Comparison of ENCODE assay signal across 8 mouse cellular contexts in the genomic region with DNA sequence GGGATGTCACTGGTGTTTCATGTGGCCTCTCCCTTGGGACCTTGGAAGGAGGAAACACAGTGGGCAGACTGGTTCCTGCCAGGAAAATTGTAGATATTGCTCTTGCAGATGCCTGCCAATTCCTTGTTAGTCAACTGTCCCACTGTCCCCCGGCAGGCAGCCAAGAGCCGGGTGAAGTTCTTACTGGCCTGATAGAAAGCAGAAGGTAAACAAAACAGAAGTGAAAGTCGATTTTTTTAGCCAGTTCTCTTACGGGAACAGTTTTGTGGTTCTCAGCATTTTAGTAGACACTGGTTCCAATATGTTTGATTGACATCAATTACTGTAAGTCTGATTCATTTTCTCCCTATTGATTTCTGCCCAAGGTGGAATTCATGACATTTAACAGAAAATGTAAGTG. TPM values are rescaled to one million over a fixed set of nuclear protein-coding genes. Genes with fewer than 3 reads are reported as not detected.
DNase-seq lines count a peak whose midpoint lies in the region; ATAC-seq lines count a peak whose summit lies in the region.

No protein-coding gene starts in this region.

- no peaks in the 10 kb centered on the region for H3K36me3 ChIP-seq in heart, embryonic 15.5 days
- H3K36me3 ChIP-seq in macrophage (ENCODE audit: inconsistent target), result peaks cover 20% of the 10 kb centered on the region

- peak overlapping the region; percentile 5; the same call in 1 of the 2 replicates for H3K9ac ChIP-seq in heart, embryonic 15.5 days

- peak overlapping the region; percentile 77 for H3K27ac ChIP-seq in heart, embryonic 15.5 days
- H3K27ac ChIP-seq in macrophage, result peak overlapping the region; percentile 94

- H3K27me3 ChIP-seq in heart, embryonic 15.5 days, result no peaks in the 10 kb centered on the region

- no peaks in the 10 kb centered on the region for H3K9me3 ChIP-seq in heart, embryonic 15.5 days (replicated peaks)

- no peak overlapping the region for H3K4me3 ChIP-seq in heart, embryonic 15.5 days
- no peak overlapping the region for H3K4me3 ChIP-seq in macrophage (ENCODE audit: inconsistent target)

- peak; percentile 88 for DNase-seq in urinary bladder, postnatal 14 days (ENCODE audit: low spot score)
- no peak for DNase-seq in urinary bladder, adult 2 months (ENCODE audit: low spot score)
- DNase-seq in cerebellum, postnatal 10 days, result peak; percentile 72 to 87
- DNase-seq in layer of hippocampus, adult 11-12 months (ENCODE audit: low spot score), result peak; percentile 79
- DNase-seq in urinary bladder, postnatal 25 days (ENCODE audit: low spot score), result peak; percentile 66
- no peak for DNase-seq in thymus, postnatal 4 days

- peaks cover 92% of the 10 kb centered on the region for H3K79me2 ChIP-seq in macrophage (ENCODE audit: inconsistent target)

- ATAC-seq in heart, embryonic 15.5 days (replicated peaks; ENCODE audit: insufficient number of reproducible peaks, insufficient read depth, low FRiP score, low read depth), result no peak; the same call in 1 of the 2 replicates

- H3K4me2 ChIP-seq in heart, embryonic 15.5 days, result peak overlapping the region; percentile 28

- 11% methylated on average over 4 of the region's 4 CpGs for WGBS in heart, embryonic 15.5 days
- WGBS in macrophage (ENCODE audit: missing documents), result 0% methylated on average over 4 of the region's 4 CpGs

- H3K4me1 ChIP-seq in heart, embryonic 15.5 days (replicated peaks), result peaks cover 62% of the 10 kb centered on the region

RNA-seq across cellular contexts. Expression of a gene that starts 27.0 kb away (rescaled TPM):
- 34.5 and 35.1 TPM in 2 replicates for polyA plus RNA-seq in urinary bladder, adult 2 months (2012; rRNA removed)
- 44.8 and 45.1 TPM in 2 replicates for polyA plus RNA-seq in heart, embryonic 15.5 days (2015; fragmentation: Nextera tagmentation; extraction: Ambion mirVana)
- 100 to 1,000 TPM in 24 of 26 experiments, 10 to 100 TPM in 2; 74.2 to 281 (median 160) TPM for total RNA-seq in macrophage (2018; cell fraction: chromatin; rRNA removed)
- total RNA-seq in macrophage (2018; cell fraction: cytosol; rRNA removed), result 100 to 1,000 TPM in 25 of 26 experiments, 10 to 100 TPM in 1; 88.0 to 169 (median 121) TPM
- 100 to 1,000 TPM in 23 of 26 experiments, 10 to 100 TPM in 3; 68.9 to 253 (median 154) TPM for total RNA-seq in macrophage (2018; cell fraction: nucleus; rRNA removed)
- 78.9 to 381 TPM (median 119 TPM) in 3 replicates for polyA plus RNA-seq in macrophage (2018)

RNA-seq across cellular contexts. Expression of a gene that starts 51.6 kb away (rescaled TPM):
- 8.4 and 10.6 TPM in 2 replicates for polyA plus RNA-seq in urinary bladder, adult 2 months (2012; rRNA removed)
- polyA plus RNA-seq in heart, embryonic 15.5 days (2015; fragmentation: Nextera tagmentation; extraction: Ambion mirVana), result 0.93 and 1.4 TPM in 2 replicates
- under 1 TPM in 11 of 26 experiments, not detected in 15; 0.25 to 0.81 (median 0.48) TPM for total RNA-seq in macrophage (2018; cell fraction: chromatin; rRNA removed)
- under 1 TPM in 6 of 26 experiments, not detected in 20; 0.03 to 0.11 (median 0.07) TPM for total RNA-seq in macrophage (2018; cell fraction: cytosol; rRNA removed)
- total RNA-seq in macrophage (2018; cell fraction: nucleus; rRNA removed), result under 1 TPM in 6 of 26 experiments, not detected in 20; 0.14 to 0.75 (median 0.28) TPM
- polyA plus RNA-seq in macrophage (2018), result not detected in 3 replicates

Comparison
In these comparisons a context has a peak if more than half of its experiments do, and no peak if none do; other contexts are left out.
1. DNase-seq: peak in urinary bladder, postnatal 14 days (single experiment), cerebellum, postnatal 10 days (2 of 2), layer of hippocampus, adult 11-12 months (single experiment) and urinary bladder, postnatal 25 days (single experiment); none in urinary bladder, adult 2 months (single experiment) and thymus, postnatal 4 days (single experiment).